Mouse (Mus musculus) midbrain, embryonic 16.5 days (tissue): ENCODE measurements at regions not wholly inside any gene's neighbourhood (a gene's known extent, or its start where the extent isn't known, plus 50 kb on each side); places are given as distances from the start of the nearest gene placed in this dataset.

Experiments
- ATAC-seq: fragments of 200-750 bp; cut with Nextera tagmentation; 2 replicates; pipeline ENCODE4 v1.8.0; 2017; ENCODE audit warnings: moderate TSS enrichment
- H3K27ac ChIP-seq: fragments of 300-500 bp; sonication (generic); 2 replicates; pipeline ENCODE4 v1.5.1; 2014; ENCODE audit warnings: mild to moderate bottlenecking, low read length, mixed read lengths
- H3K27me3 ChIP-seq: fragments of 300-500 bp; sonication (generic); 2 replicates; pipeline ENCODE4 v1.6.1; 2014; ENCODE audit warnings: low read depth, low read length, mixed read lengths; ENCODE audit not compliant: control insufficient read depth, insufficient read depth
- H3K36me3 ChIP-seq: fragments of 300-500 bp; sonication (generic); 2 replicates; pipeline ENCODE4 v1.6.1; 2014; ENCODE audit warnings: mild to moderate bottlenecking, low read length, moderate library complexity, mixed read lengths; ENCODE audit not compliant: control insufficient read depth, insufficient read depth
- H3K4me1 ChIP-seq: fragments of 300-500 bp; sonication (generic); 2 replicates; pipeline ENCODE4 v1.6.1; 2014; ENCODE audit warnings: mild to moderate bottlenecking, low read length, mixed read lengths; ENCODE audit not compliant: control insufficient read depth, insufficient read depth
- H3K4me2 ChIP-seq: fragments of 300-500 bp; sonication (generic); 2 replicates; pipeline ENCODE4 v1.6.1; 2014; ENCODE audit warnings: mild to moderate bottlenecking, low read length, mixed read lengths
- H3K4me3 ChIP-seq: fragments of 300-500 bp; sonication (generic); 2 replicates; pipeline ENCODE4 v1.5.1; 2014; ENCODE audit warnings: low read depth, mild to moderate bottlenecking, low read length, moderate library complexity, mixed read lengths
- H3K9ac ChIP-seq: fragments of 300-500 bp; sonication (generic); 2 replicates; pipeline ENCODE4 v1.6.1; 2014; ENCODE audit warnings: low read depth, low read length, mixed read lengths
- H3K9me3 ChIP-seq: fragments of 300-500 bp; sonication (generic); replicated peaks from 2 replicates; pipeline ENCODE4 v1.6.1; 2014; ENCODE audit warnings: mild to moderate bottlenecking, low read length, mixed read lengths; ENCODE audit not compliant: control insufficient read depth, poor library complexity, severe bottlenecking
- WGBS: fragments of 180-500 bp; shearing (Covaris S2); extraction: QIAGEN DNeasy Blood & Tissue Kit; methylation state at CpG from one replicate; pipeline ENCODE4 v1.1.7; 2014; 5-methylcytosine and 5-hydroxymethylcytosine counted together

DNA sequence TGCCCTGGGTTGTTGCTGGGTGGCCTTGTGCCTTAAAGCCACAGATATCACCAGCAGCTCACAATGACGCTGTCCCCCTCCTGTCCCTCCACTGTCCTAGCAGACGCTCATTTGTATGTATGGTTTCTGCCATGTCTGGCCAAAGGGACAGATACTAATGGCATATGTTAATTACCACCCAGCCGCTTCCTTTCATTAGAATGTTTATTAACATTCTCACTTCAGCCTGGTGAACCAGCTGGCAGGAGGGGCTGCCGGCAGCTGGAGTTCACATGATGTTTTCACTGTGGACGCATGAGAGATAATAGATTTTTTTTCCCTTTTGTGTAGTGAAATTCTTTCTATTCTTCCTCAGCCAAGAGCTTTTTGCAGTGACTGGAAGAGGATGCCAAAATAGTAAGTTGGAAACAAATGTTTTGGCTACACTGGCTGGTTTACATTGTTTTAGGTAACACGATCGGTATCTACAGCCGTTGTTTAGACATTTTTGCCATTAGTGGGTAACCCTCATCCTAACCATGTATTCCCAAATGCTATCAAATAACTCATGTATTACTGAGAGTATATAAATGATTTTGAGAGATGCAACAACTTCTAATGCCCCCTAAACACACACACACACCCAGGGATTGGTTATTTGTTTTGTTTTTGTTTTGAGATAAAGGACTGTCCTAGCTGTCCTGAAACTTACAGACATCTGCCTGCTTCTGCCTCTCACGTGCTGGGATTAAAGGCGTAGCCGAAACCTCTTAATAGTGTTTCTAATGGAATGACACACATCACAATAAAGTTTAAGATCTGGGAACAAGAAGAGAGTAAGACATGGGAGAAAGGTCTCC lies 83.0 kb upstream of the Tsc22d1 start:
- Histone ChIP-seq H3K27ac (no peak overlapping the region), H3K9me3 (no peaks in the 10 kb centered on the region), H3K4me1 (peaks cover 6% of the 10 kb centered on the region), H3K27me3 (no peaks in the 10 kb centered on the region), H3K4me2 (0 out of 2 replicates have a peak overlapping the region, but pooled peaks have one; percentile 25), H3K9ac (no peak overlapping the region), H3K36me3 (no peaks in the 10 kb centered on the region), H3K4me3 (no peak overlapping the region)
- WGBS = 19% methylated on average over 11 of the region's 11 CpGs
- ATAC-seq = peak; percentile 48; the same call in 1 of the 2 replicates

DNA sequence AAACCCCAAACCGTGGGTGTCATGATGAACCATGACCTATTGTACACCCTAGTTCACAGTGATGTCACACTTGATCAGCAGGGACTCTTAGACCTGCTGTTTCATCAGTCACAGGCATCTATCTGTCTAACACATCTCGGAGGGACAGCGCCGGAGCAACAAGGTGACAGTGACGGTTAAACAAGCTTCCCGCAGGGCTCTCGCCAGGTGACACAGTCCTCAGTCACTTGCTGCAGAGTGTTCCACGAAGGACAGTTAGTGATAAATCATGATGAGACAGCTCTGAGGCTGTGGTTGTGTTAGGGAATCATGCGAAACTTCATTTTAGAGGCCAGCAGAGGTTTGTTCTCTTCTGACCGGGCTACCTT lies 82.4 kb upstream of the Tsc22d1 start:
- no peaks in the 10 kb centered on the region for H3K9me3 ChIP-seq
- no peak for ATAC-seq
- no peak overlapping the region for H3K4me3 ChIP-seq
- no peak overlapping the region for H3K4me2 ChIP-seq
- no peak overlapping the region for H3K27ac ChIP-seq
- no peak overlapping the region for H3K9ac ChIP-seq
- H3K36me3 ChIP-seq = no peaks in the 10 kb centered on the region
- WGBS = 70% methylated on average over 10 of the region's 10 CpGs
- peaks cover 6% of the 10 kb centered on the region for H3K4me1 ChIP-seq
- no peaks in the 10 kb centered on the region for H3K27me3 ChIP-seq

DNA sequence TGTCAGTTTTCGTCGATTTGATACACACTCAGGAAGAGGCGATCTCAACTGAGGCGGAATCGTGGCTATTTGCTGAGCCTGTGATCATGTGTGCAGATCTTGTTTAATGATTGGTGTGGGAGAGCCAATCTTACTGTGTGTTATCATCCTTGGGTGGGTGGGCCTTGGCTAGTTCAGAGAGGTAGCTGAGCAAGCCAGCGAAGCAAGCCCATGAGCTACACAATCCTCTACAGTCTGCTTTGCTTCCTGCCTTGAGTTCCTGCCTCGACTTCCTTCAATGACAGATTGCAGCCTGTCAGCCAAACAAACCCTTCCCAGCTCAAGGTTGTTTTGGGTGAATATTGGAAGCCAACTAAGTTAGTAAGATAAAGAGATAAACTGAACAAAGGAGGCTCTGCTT lies 74.0 kb upstream of the Tsc22d1 start:
- H3K36me3 ChIP-seq = no peaks in the 10 kb centered on the region
- H3K27ac ChIP-seq = no peak overlapping the region
- H3K9me3 ChIP-seq = no peaks in the 10 kb centered on the region
- no peaks in the 10 kb centered on the region for H3K4me1 ChIP-seq
- H3K4me3 ChIP-seq = no peak overlapping the region
- WGBS = 90% methylated on average over 7 of the region's 7 CpGs
- ATAC-seq = no peak
- no peak overlapping the region for H3K4me2 ChIP-seq
- H3K9ac ChIP-seq = no peak overlapping the region
- no peaks in the 10 kb centered on the region for H3K27me3 ChIP-seq

DNA sequence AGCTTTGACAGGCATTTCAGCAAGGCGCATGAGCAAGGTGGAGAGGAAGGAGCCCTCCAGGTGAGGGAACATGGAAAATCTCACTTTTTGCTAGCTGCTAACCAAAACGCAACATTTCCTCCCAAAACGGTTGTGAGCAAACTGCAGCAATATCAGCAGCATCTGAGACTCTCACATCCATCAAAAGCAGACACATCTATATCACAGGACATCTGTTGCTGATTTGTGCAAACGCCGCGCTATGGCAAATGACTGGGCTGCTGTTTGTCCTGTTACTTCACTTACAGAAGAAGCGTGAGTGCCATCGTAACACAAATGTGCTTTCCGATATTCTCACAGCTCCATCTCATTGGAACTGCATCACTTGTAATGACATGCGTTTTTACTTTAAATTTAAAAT lies 73.5 kb upstream of the Tsc22d1 start:
- Histone ChIP-seq H3K4me2 (no peak overlapping the region), H3K9ac (no peak overlapping the region), H3K4me1 (no peaks in the 10 kb centered on the region), H3K36me3 (no peaks in the 10 kb centered on the region), H3K9me3 (no peaks in the 10 kb centered on the region), H3K27me3 (no peaks in the 10 kb centered on the region), H3K4me3 (no peak overlapping the region), H3K27ac (no peak overlapping the region)
- 90% methylated on average over 10 of the region's 10 CpGs for WGBS
- no peak for ATAC-seq

DNA sequence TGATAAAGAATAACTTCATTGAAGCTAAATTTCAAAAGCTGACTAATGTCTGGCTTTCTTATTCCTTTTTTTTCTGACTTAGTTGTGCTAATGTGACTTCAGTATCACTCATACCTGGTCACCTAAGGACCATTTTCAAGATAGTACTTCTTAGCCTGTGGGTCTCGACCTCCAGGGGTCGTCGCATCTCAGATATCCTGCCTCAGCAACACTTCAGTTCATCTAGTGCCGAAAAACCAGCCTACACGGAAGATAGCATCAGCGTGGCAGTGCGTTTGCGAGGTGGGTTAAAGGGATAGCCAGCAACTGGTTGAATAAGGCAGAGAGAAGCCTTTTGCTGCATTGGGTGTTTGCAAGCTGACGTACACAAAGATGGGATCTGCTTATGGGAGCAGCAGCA lies 62.9 kb upstream of the Tsc22d1 start:
- no peak overlapping the region for H3K4me2 ChIP-seq
- H3K27me3 ChIP-seq = no peaks in the 10 kb centered on the region
- H3K36me3 ChIP-seq = no peaks in the 10 kb centered on the region
- no peak for ATAC-seq
- H3K27ac ChIP-seq = no peak overlapping the region
- no peaks in the 10 kb centered on the region for H3K4me1 ChIP-seq
- H3K9ac ChIP-seq = no peak overlapping the region
- H3K4me3 ChIP-seq = no peak overlapping the region
- H3K9me3 ChIP-seq = no peaks in the 10 kb centered on the region
- WGBS = 58% methylated on average over 9 of the region's 9 CpGs

DNA sequence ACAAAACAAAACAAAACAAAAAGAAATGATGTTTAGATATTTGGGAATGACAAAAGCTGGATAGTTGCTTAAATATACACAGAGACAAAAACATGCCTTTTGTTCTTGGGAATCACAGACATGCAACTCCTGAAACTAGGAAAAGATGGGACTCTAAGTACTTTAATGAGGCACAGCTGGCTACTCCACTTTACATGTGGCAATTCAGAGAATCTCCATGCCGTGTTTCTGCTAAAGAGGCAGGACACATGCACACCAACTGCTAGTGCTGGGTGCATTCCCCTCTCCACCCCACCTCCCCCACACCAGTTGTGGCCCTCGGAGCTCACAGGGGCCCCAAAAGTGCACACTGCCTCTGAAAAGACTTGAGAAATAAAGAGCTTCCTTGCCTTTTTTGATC lies 58.6 kb upstream of the Tsc22d1 start:
- ATAC-seq = no peak
- WGBS = 72% methylated on average over 2 of the region's 2 CpGs

DNA sequence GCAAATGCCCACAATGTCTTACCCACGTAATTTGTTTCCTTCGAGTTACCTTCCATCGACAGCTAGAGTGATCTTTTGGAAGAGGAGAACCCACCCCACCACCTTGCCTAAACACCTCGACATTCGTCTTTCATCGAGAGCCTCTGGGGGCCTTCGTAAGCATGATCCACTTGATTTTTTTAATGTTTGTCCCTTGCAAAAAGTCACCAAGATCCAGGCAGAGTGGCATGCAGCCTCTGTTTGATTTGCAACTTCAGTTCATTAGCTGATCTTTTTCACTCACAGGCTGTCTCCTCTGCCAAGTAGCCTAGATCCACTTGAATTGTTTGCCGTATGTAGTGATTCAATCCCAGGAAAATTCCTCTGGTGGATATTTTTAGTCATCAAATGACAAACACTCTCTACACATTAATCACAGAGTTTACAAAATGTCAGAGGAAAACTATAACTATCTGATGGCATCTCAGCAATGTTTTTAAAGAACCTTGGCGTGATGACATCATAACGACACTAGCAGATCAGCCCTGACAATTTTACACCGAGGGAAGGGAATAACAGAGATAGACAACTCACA lies 54.8 kb upstream of the Tsc22d1 start:
- 95% methylated on average over 11 of the region's 11 CpGs for WGBS
- no peak for ATAC-seq
- H3K36me3 ChIP-seq = no peaks in the 10 kb centered on the region
- no peak overlapping the region for H3K9ac ChIP-seq
- no peaks in the 10 kb centered on the region for H3K9me3 ChIP-seq
- no peaks in the 10 kb centered on the region for H3K4me1 ChIP-seq
- H3K27me3 ChIP-seq = no peaks in the 10 kb centered on the region
- H3K4me3 ChIP-seq = no peak overlapping the region
- H3K4me2 ChIP-seq = no peak overlapping the region
- no peak overlapping the region for H3K27ac ChIP-seq

More for the DNA sequence above, 58.6 kb upstream of the Tsc22d1 start:
- no peak overlapping the region for H3K4me3 ChIP-seq
- H3K4me2 ChIP-seq = no peak overlapping the region
- H3K9ac ChIP-seq = no peak overlapping the region
- no peaks in the 10 kb centered on the region for H3K4me1 ChIP-seq
- H3K27ac ChIP-seq = no peak overlapping the region
- no peaks in the 10 kb centered on the region for H3K27me3 ChIP-seq
- H3K9me3 ChIP-seq = no peaks in the 10 kb centered on the region
- no peaks in the 10 kb centered on the region for H3K36me3 ChIP-seq

DNA sequence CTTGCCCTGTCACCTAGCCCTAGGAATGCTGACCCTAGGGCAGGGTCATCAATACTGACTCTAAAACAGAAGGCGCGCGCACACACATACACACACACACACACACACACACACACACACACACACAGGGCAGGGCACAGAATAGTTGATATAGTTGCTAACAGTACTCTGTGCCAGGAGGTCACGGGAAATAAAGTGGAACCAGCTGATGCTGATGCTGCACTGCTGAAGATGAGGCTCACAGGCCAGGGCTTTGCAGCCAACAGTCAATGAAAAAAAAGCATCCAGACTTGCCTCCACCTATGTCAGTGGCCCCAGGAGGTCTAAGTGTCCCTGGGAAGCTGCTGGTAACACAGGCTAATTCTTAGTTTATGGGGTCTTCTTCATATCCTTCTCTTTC lies 50.7 kb upstream of the Tsc22d1 start:
- H3K27me3 ChIP-seq = no peaks in the 10 kb centered on the region
- no peak overlapping the region for H3K4me2 ChIP-seq
- H3K4me1 ChIP-seq = no peaks in the 10 kb centered on the region
- no peaks in the 10 kb centered on the region for H3K36me3 ChIP-seq
- no peaks in the 10 kb centered on the region for H3K9me3 ChIP-seq
- WGBS = 82% methylated on average over 4 of the region's 4 CpGs
- no peak overlapping the region for H3K4me3 ChIP-seq
- no peak overlapping the region for H3K27ac ChIP-seq
- ATAC-seq = no peak
- H3K9ac ChIP-seq = no peak overlapping the region
